Mouse (Mus musculus): Measurements from ENCODE around the gene Prdm13.

- TF ChIP-seq CTCF (IDR thresholded peaks at IDR 0.05; ENCODE audit: low read depth), result no peak
- TF ChIP-seq EP300 (optimal IDR thresholded peaks at IDR 0.05), result no peak
Observed at GRCm38 (mm10) chr4:21674691-21675090, 11.1 kb downstream of the Prdm13 start.
